Mouse (Mus musculus): ENCODE measurements around the gene Gm38394. TPM values are rescaled to one million over a fixed set of nuclear protein-coding genes. Genes with fewer than 3 reads are reported as not detected.

The Gm38394 gene
- polyA plus RNA-seq, 1 experiment from 2014 or later = 7.2 TPM

GRCm38 (mm10) chr1:133585995-133586537 lies 75.1 kb downstream of the Gm38394 start:
- Histone ChIP-seq H3K4me1 (replicated peaks; ENCODE audit: control insufficient read depth, insufficient read depth, low read length) (no peaks in the 10 kb centered on the region), H3K4me3 (ENCODE audit: low read depth, low read length) (no peak overlapping the region), H3K9ac (ENCODE audit: low read length) (no peak overlapping the region), H3K27ac (ENCODE audit: low read depth, low read length) (no peak overlapping the region), H3K36me3 (ENCODE audit: control insufficient read depth, insufficient read depth, low read length) (no peaks in the 10 kb centered on the region), H3K4me2 (ENCODE audit: low read depth, low read length, severe bottlenecking) (no peak overlapping the region), H3K27me3 (ENCODE audit: control insufficient read depth, insufficient read depth, low read length) (no peaks in the 10 kb centered on the region), H3K9me3 (ENCODE audit: control insufficient read depth, low read length) (no peaks in the 10 kb centered on the region)
- DNase-seq (ENCODE audit: low spot score) (no peak), ATAC-seq (replicated peaks; ENCODE audit: low FRiP score) (no peak)
- WGBS = 76% methylated on average over 6 of the region's 6 CpGs

- DNase-seq (ENCODE audit: low spot score) (no peak), ATAC-seq (replicated peaks; ENCODE audit: low FRiP score) (no peak)
- Histone ChIP-seq H3K4me2 (ENCODE audit: low read depth, low read length, severe bottlenecking) (no peak overlapping the region), H3K9me3 (ENCODE audit: control insufficient read depth, low read length) (no peaks in the 10 kb centered on the region; the same call in 1 of the 2 replicates), H3K9ac (ENCODE audit: low read length) (no peak overlapping the region), H3K4me1 (replicated peaks; ENCODE audit: control insufficient read depth, insufficient read depth, low read length) (no peaks in the 10 kb centered on the region), H3K4me3 (ENCODE audit: low read depth, low read length) (no peak overlapping the region), H3K27ac (ENCODE audit: low read depth, low read length) (no peak overlapping the region), H3K36me3 (ENCODE audit: control insufficient read depth, insufficient read depth, low read length) (no peaks in the 10 kb centered on the region), H3K27me3 (ENCODE audit: control insufficient read depth, insufficient read depth, low read length) (no peaks in the 10 kb centered on the region)
- WGBS = 86% methylated on average over 11 of the region's 11 CpGs
These were observed 89.8 kb downstream of the Gm38394 start for GRCm38 (mm10) chr1:133571293-133571692.

Other genes starting within 250 kb of the Gm38394 start
- 12.3 TPM in 2 replicates for gene Sox13, start 236.9 kb downstream of the Gm38394 start, polyA plus RNA-seq (2014; fragmentation: Nextera tagmentation; extraction: Ambion mirVana)
- gene Snrpe, start 51.0 kb downstream of the Gm38394 start, polyA plus RNA-seq (2014; fragmentation: Nextera tagmentation; extraction: Ambion mirVana) = 801 and 823 TPM in 2 replicates
- gene Zbed6, start 433 bp downstream of the Gm38394 start, polyA plus RNA-seq (2014; fragmentation: Nextera tagmentation; extraction: Ambion mirVana) = not detected in 2 replicates
- gene Lax1, start 28.8 kb upstream of the Gm38394 start, polyA plus RNA-seq (2014; fragmentation: Nextera tagmentation; extraction: Ambion mirVana) = 0.36 and 0.57 TPM in 2 replicates
- gene Atp2b4, start 139.7 kb upstream of the Gm38394 start, polyA plus RNA-seq (2014; fragmentation: Nextera tagmentation; extraction: Ambion mirVana) = 7.4 and 8.2 TPM in 2 replicates
- 2.5 and 2.6 TPM in 2 replicates for gene Optc, start 246.7 kb upstream of the Gm38394 start, polyA plus RNA-seq (2014; fragmentation: Nextera tagmentation; extraction: Ambion mirVana)

All from forebrain, embryonic 11.5 days (tissue).